Mouse (Mus musculus) liver, embryonic 12.5 days (tissue): ENCODE data around the gene Scmh1. TPM values are rescaled to one million over a fixed set of nuclear protein-coding genes. Genes with fewer than 3 reads are reported as not detected.

Source experiments
- ATAC-seq: fragments of 200-750 bp; cut with Nextera tagmentation; 2 replicates; pipeline ENCODE4 v1.8.0; 2017; ENCODE audit warnings: moderate number of reproducible peaks, mild to moderate bottlenecking, moderate library complexity
- H3K27ac ChIP-seq: fragments of 300-500 bp; sonication (generic); 2 replicates; pipeline ENCODE4 v1.5.1; 2016; ENCODE audit warnings: mild to moderate bottlenecking
- H3K27me3 ChIP-seq: fragments of 300-500 bp; sonication (generic); replicated peaks from 2 replicates; pipeline ENCODE4 v1.6.1; 2016; ENCODE audit warnings: mild to moderate bottlenecking, moderate library complexity
- H3K36me3 ChIP-seq: fragments of 300-500 bp; sonication (generic); 2 replicates; pipeline ENCODE4 v1.6.1; 2016; ENCODE audit warnings: mild to moderate bottlenecking, moderate library complexity
- H3K4me1 ChIP-seq: fragments of 300-500 bp; sonication (generic); 2 replicates; pipeline ENCODE4 v1.6.1; 2016
- H3K4me2 ChIP-seq: fragments of 300-500 bp; sonication (generic); 2 replicates; pipeline ENCODE4 v1.6.1; 2016; ENCODE audit warnings: mild to moderate bottlenecking, moderate library complexity
- H3K4me3 ChIP-seq: fragments of 300-500 bp; sonication (generic); 2 replicates; pipeline ENCODE4 v1.5.1; 2016; ENCODE audit warnings: mild to moderate bottlenecking, moderate library complexity
- H3K9ac ChIP-seq: fragments of 300-500 bp; sonication (generic); 2 replicates; pipeline ENCODE4 v1.6.1; 2016; ENCODE audit warnings: mild to moderate bottlenecking, moderate library complexity
- H3K9me3 ChIP-seq: fragments of 300-500 bp; sonication (generic); replicated peaks from 2 replicates; pipeline ENCODE4 v1.6.1; 2016; ENCODE audit warnings: mild to moderate bottlenecking, moderate library complexity
- WGBS: fragments of 180-500 bp; shearing (Covaris S2); methylation state at CpG from one replicate; pipeline ENCODE4 v1.1.7; 2016; ENCODE audit not compliant: insufficient replicate concordance; 5-methylcytosine and 5-hydroxymethylcytosine counted together
- polyA plus RNA-seq: library from polyadenylated mRNA; unstranded; fragments of >200 nt; fragmentation: Nextera tagmentation; extraction: Ambion mirVana; gene quantifications from 2 replicates; pipeline ENCODE4 v1.2.1, GENCODE M21; 2016

The Scmh1 gene
- polyA plus RNA-seq, 1 experiment from 2014 or later: 20.0 TPM

DNA sequence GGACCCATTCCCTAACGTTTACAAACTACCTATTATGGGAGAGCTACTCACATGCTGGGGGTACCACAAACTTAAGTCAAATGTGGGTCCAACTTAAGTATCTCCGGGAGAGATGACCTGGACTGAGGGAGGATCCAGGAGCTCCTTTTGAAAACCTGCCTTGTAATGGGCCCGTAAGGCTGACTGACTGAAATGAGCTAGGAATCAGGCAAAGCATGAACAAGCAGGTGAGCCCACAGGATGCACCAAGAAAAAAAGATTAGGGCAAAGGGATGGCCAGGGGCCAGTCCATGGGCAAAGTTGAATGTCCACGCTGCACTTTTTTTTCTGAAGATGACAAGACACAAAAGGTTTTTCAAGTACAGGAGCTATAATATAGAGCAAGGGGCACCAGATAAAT is 163.9 kb downstream of the Scmh1 start:
- Histone ChIP-seq H3K27ac (peak overlapping the region; percentile 55), H3K4me1 (peaks cover 43% of the 10 kb centered on the region)

DNA sequence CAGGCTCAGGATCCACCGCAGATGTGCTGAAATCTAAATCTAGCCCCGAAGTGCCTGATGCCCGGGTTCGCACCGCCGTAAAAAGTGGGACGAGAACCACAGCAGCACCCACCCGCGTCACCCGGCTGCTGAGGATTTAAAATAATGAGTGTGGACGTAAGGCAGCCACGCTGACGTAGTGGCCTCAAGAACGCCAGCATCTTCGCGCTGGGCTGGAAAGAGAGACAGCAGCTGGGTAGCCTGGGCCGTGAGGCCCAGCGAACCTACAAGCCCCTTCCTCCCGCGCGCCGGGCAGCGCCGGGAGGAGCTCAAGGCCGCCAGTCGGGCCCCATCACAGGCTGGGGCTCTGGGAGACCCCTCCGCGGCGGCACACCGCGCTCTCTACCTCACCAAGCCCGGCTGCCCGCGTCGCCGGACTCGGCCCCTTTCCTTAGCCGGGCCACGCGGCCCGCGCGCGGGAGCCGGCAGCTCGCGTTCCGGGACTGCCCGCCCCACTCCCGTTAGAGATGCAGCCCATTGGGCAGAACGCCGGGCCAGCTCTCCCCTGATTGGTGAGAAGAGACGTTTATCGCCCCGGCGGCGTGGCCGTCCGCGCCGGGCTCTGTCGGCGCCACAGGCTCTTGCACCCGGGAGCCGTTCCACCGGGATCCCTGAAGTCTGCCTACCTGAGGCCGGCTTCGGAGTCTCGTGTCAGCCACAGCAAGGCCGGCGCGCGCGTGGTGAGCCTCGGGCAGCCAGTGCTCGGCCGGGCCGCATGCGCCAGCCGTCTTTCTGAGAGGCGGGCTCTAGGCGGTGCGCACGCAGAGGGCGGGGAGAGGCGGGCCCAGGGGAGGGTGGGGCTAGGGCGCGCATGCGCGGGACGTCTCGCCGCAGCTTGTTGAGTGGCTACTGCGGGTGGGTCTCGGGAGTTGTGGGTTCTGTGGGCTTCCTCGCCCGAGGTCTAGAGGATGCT is 164.7 kb downstream of the Scmh1 start, which contains the start of gene Ctps:
Gene Ctps, minus strand, starts transcription at position 791 of the 952 bp plus-strand sequence.
- ATAC-seq: peak; percentile 97
- Histone ChIP-seq H3K4me1 (peaks cover 43% of the 10 kb centered on the region), H3K36me3 (peaks cover 23% of the 10 kb centered on the region), H3K4me3 (peak within 1 kb of the TSS; percentile 86), H3K27ac (peak within 1 kb of the TSS; percentile 89), H3K9ac (peak within 1 kb of the TSS; percentile 90), H3K27me3 (no peaks in the 10 kb centered on the region), H3K9me3 (no peaks in the 10 kb centered on the region), H3K4me2 (peak within 1 kb of the TSS; percentile 99)
- WGBS: 2% methylated on average over 94 of the region's 97 CpGs

More for the DNA sequence above, 163.9 kb downstream of the Scmh1 start:
- Histone ChIP-seq H3K9ac (peak overlapping the region; percentile 90), H3K27me3 (no peaks in the 10 kb centered on the region), H3K36me3 (peaks cover 30% of the 10 kb centered on the region), H3K4me3 (peak overlapping the region; percentile 86), H3K4me2 (peak overlapping the region; percentile 99), H3K9me3 (no peaks in the 10 kb centered on the region)
- 6% methylated on average over 4 of the region's 4 CpGs for WGBS
- ATAC-seq: no peak

DNA sequence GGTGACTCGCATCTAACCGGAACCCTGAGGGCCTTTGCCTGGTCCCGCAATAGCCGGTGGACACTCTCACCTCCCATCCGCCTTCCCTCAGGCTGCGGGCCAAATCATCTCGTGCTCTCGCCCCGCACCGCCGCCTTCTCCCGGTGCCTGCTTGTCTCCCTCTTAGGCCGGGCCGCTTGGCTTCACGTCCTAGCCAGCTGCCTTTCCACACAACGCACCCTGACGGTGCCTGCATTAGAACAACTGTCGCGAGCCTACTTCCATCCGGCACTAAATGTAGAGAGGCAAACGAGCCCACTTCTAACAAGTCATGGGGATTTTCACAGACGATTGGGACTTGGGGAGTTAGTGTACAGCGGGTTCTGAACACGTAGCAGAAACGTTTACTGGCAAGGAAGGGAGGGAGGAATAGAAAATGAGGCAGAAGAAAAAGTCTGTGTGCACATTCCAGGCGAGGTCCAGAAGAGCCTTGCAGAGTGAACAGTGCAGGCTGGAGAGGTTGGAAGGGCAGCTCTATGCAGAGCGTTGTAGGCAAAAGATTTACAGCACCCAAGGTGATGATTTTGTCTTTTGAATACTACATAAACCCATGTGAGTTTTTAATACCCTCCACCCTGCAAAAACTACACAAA is 165.5 kb downstream of the Scmh1 start:
- Histone ChIP-seq H3K9ac (peak overlapping the region; percentile 90), H3K4me2 (peak overlapping the region; percentile 99), H3K27me3 (no peaks in the 10 kb centered on the region), H3K9me3 (no peaks in the 10 kb centered on the region), H3K36me3 (peaks cover 15% of the 10 kb centered on the region), H3K4me1 (peaks cover 43% of the 10 kb centered on the region), H3K4me3 (peak overlapping the region; percentile 86), H3K27ac (peak overlapping the region; percentile 89)
- 3% methylated on average over 27 of the region's 27 CpGs for WGBS
- peak; percentile 67 for ATAC-seq

- H3K9me3 ChIP-seq: no peaks in the 10 kb centered on the region
- H3K27me3 ChIP-seq: no peaks in the 10 kb centered on the region
- ATAC-seq: no peak
- peaks cover 12% of the 10 kb centered on the region for H3K36me3 ChIP-seq
- 66% methylated on average over 3 of the region's 3 CpGs for WGBS
- H3K4me3 ChIP-seq: peak overlapping the region; percentile 86
- peaks cover 43% of the 10 kb centered on the region for H3K4me1 ChIP-seq
- peak overlapping the region; percentile 90 for H3K9ac ChIP-seq
- no peak overlapping the region; the same call in 1 of the 2 replicates for H3K27ac ChIP-seq
- peak overlapping the region; percentile 99 for H3K4me2 ChIP-seq
These were observed 166.0 kb downstream of the Scmh1 start for GRCm38 (mm10) chr4:120571070-120571464.

GRCm38 (mm10) chr4:120571691-120572090 is 166.6 kb downstream of the Scmh1 start:
- ATAC-seq: no peak
- no peak overlapping the region for H3K4me3 ChIP-seq
- 65% methylated on average over 3 of the region's 3 CpGs for WGBS
- no peaks in the 10 kb centered on the region for H3K9me3 ChIP-seq
- H3K4me1 ChIP-seq: peaks cover 37% of the 10 kb centered on the region
- no peak overlapping the region for H3K27ac ChIP-seq
- no peaks in the 10 kb centered on the region for H3K27me3 ChIP-seq
- no peak overlapping the region for H3K9ac ChIP-seq
- 0 out of 2 replicates have a peak overlapping the region, but pooled peaks have one; percentile 99 for H3K4me2 ChIP-seq
- H3K36me3 ChIP-seq: peaks cover 5% of the 10 kb centered on the region

Other genes starting within 250 kb of the Scmh1 start
- 0.15 and 0.35 TPM in 2 replicates for gene Edn2, start 244.1 kb upstream of the Scmh1 start, polyA plus RNA-seq
- gene Foxo6, start 117.9 kb upstream of the Scmh1 start, polyA plus RNA-seq: not detected in 2 replicates
- gene Slfnl1, start 127.0 kb downstream of the Scmh1 start, polyA plus RNA-seq: not detected in 2 replicates
- 75.0 and 75.8 TPM in 2 replicates for gene Ctps, start 165.0 kb downstream of the Scmh1 start, polyA plus RNA-seq
- not detected in 2 replicates for gene Gm8439, start 183.5 kb downstream of the Scmh1 start, polyA plus RNA-seq